Mouse (Mus musculus) ovary, postnatal 14 days (tissue): ENCODE results near the gene S100b.

Experiments
- DNase-seq: peaks from one replicate; pipeline ENCODE4 v3.0.0; 2022; ENCODE audit warnings: low spot score

S100b gene

GRCm38 (mm10) chr10:76253536-76253935 is at the start of gene S100b:
TSS of gene S100b (plus strand) at chr10:76253853.
- DNase-seq, result no peak

- no peak for DNase-seq
Measured at GRCm38 (mm10) chr10:76207262-76207796, 46.3 kb upstream of the S100b start.

GRCm38 (mm10) chr10:76209241-76209640 is 44.4 kb upstream of the S100b start:
- DNase-seq, result no peak

GRCm38 (mm10) chr10:76210806-76211205 is 42.8 kb upstream of the S100b start:
- DNase-seq, result no peak

GRCm38 (mm10) chr10:76212121-76212520 is 41.5 kb upstream of the S100b start:
- DNase-seq, result no peak

GRCm38 (mm10) chr10:76214161-76214560 is 39.5 kb upstream of the S100b start:
- no peak for DNase-seq

- no peak for DNase-seq
Measured at GRCm38 (mm10) chr10:76217056-76217455, 36.6 kb upstream of the S100b start.

- DNase-seq, result no peak
Measured at GRCm38 (mm10) chr10:76218240-76218639, 35.4 kb upstream of the S100b start.

GRCm38 (mm10) chr10:76225944-76226343 is 27.7 kb upstream of the S100b start:
- DNase-seq, result no peak

- no peak for DNase-seq
Measured at GRCm38 (mm10) chr10:76229627-76230026, 24.0 kb upstream of the S100b start.

GRCm38 (mm10) chr10:76237341-76238225 is 16.1 kb upstream of the S100b start, which contains the start of gene Prmt2:
TSS of gene Prmt2 (minus strand) at chr10:76237865.
- peak; percentile 88 for DNase-seq

- no peak for DNase-seq
Measured at GRCm38 (mm10) chr10:76239401-76239800, 14.3 kb upstream of the S100b start.

GRCm38 (mm10) chr10:76245106-76245505 is 8.5 kb upstream of the S100b start:
- DNase-seq, result no peak

- no peak for DNase-seq
Measured at GRCm38 (mm10) chr10:76246601-76247000, 7.1 kb upstream of the S100b start.

GRCm38 (mm10) chr10:76247960-76248646 is 5.5 kb upstream of the S100b start:
- DNase-seq, result no peak

- DNase-seq, result no peak
Measured at GRCm38 (mm10) chr10:76248647-76248968, 5.0 kb upstream of the S100b start.

- no peak for DNase-seq
Measured at GRCm38 (mm10) chr10:76250870-76251269, 2.8 kb upstream of the S100b start.

GRCm38 (mm10) chr10:76253079-76253478 is 574 bp upstream of the S100b start:
- no peak for DNase-seq

GRCm38 (mm10) chr10:76255617-76256016 is 2.0 kb downstream of the S100b start:
- DNase-seq, result no peak

- no peak for DNase-seq
Measured at GRCm38 (mm10) chr10:76257231-76257630, 3.6 kb downstream of the S100b start.

- no peak for DNase-seq
Measured at GRCm38 (mm10) chr10:76257719-76258390, 4.2 kb downstream of the S100b start.

- no peak for DNase-seq
Measured at GRCm38 (mm10) chr10:76259566-76260232, 6.0 kb downstream of the S100b start.
